Mouse (Mus musculus) adrenal gland, postnatal 36 days (tissue): ENCODE measurements at regions not wholly inside any gene's neighbourhood (a gene's known extent, or its start where the extent isn't known, plus 50 kb on each side); places are given as distances from the start of the nearest gene placed in this dataset.
A peak's percentile ranks its signal among the peaks of the same experiment; 100 is the strongest.

Experiments used
- DNase-seq, 2 experiments: peaks; one replicate each; pipeline ENCODE4 v3.0.0; 2021; ENCODE audit warnings: mixed read lengths in 1 of 2

DNA sequence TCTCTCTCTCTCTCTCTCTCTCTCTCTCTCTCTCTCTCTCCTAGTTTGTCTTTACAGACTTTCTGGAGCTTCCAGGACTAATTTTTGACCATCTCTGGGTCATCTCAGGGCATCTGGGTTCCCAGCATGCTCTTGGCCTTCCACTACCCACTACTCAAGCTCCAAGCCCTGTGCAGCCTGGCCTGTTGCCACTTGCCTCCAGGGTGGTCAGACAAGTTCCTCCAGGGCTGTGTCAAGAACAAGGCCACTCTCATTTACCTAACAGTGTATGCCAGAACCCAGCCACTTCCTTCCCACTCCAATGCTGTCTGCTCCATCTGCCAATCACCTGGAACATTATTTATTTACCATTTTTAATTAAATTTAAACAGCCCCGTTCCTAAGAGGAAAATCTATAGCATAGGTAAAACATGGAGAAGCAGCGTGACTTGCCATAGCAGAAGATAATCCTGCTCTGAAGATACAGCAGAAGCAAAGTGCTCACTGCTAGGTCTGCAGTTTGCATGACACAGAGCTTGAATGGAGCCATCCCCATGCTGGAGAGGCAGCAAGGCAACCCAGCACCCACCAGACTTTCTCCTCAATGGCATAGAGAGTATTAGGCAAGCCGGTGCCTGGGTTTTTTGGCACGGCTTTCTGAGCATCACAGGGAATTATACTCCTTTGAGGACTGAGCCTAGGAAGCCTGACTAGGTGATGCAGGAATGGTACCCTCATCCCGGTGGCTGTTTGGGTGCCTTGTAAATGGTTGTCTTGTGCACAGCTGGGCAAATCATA is 54.0 kb downstream of the Foxi1 start:
- DNase-seq = no peak

DNA sequence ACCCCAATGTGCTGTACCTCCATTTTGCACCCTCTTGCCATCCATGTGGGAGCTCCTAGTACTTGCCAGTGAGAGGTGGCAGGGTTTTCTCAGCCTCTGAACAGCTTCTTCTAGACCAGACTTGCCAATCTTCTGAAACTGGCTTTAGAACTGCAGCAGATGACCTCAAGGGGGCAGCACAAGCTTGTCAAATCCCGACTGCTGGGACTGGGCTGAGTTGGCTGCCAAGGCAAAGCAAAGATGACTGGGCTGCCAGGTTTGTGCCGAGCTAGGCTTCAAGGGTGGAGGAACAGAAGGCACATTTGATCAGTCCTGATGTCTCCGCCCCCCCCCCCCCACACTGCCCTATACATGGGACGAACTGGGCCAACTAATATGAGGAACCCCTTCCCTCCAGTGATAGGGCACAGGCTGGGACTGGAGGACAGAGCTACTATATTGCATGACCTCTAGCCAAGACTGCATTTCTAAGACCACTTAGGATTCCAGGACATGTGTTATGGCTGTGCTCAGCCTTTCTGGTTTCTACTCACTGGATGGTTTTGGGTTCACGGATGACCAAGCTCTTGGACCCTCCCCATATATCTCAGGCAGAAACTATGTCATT is 51.1 kb upstream of the 4930469K13Rik start:
- DNase-seq = peak; percentile 80 to 83
